Mouse (Mus musculus) heart, postnatal 0 days (tissue): ENCODE results near the gene Ranbp6. TPM values are rescaled to one million over a fixed set of nuclear protein-coding genes. Genes with fewer than 3 reads are reported as not detected.

ENCODE experiments used
- ATAC-seq: fragments of 200-750 bp; cut with Nextera tagmentation; 2 replicates; pipeline ENCODE4 v1.8.0; 2017; ENCODE audit warnings: low read depth, moderate number of reproducible peaks, moderate library complexity; ENCODE audit not compliant: insufficient read depth
- DNase-seq: peaks from one replicate; pipeline ENCODE4 v3.0.0-alpha.2; 2016; ENCODE audit warnings: low spot score
- H3K27ac ChIP-seq: fragments of 300-500 bp; sonication (generic); 2 replicates; pipeline ENCODE4 v1.5.1; 2014; ENCODE audit warnings: low read depth, mild to moderate bottlenecking
- H3K27me3 ChIP-seq: fragments of 300-500 bp; sonication (generic); 2 replicates; pipeline ENCODE4 v1.6.1; 2014; ENCODE audit warnings: low read length, mixed read lengths; ENCODE audit not compliant: control insufficient read depth, insufficient read depth
- H3K36me3 ChIP-seq: fragments of 300-500 bp; sonication (generic); replicated peaks from 2 replicates; pipeline ENCODE4 v1.6.1; 2014; ENCODE audit warnings: low read length, mixed read lengths; ENCODE audit not compliant: control insufficient read depth, insufficient read depth
- H3K4me1 ChIP-seq: fragments of 300-500 bp; sonication (generic); 2 replicates; pipeline ENCODE4 v1.6.1; 2014; ENCODE audit warnings: antibody characterized with exemption; ENCODE audit not compliant: control insufficient read depth, insufficient read depth
- H3K4me2 ChIP-seq: fragments of 300-500 bp; sonication (generic); 2 replicates; pipeline ENCODE4 v1.6.1; 2014; ENCODE audit warnings: low read depth, mild to moderate bottlenecking, low read length, moderate library complexity
- H3K4me3 ChIP-seq: fragments of 300-500 bp; sonication (generic); 2 replicates; pipeline ENCODE4 v1.5.1; 2014; ENCODE audit warnings: low read depth, low read length
- H3K9ac ChIP-seq: fragments of 300-500 bp; sonication (generic); replicated peaks from 2 replicates; pipeline ENCODE4 v1.6.1; 2014; ENCODE audit warnings: low read depth, low read length, mixed read lengths
- H3K9me3 ChIP-seq: fragments of 300-500 bp; sonication (generic); replicated peaks from 2 replicates; pipeline ENCODE4 v1.6.1; 2016; ENCODE audit warnings: low read length; ENCODE audit not compliant: control insufficient read depth
- CTCF ChIP-seq: IDR thresholded peaks from 2 replicates; pipeline ENCODE4 v1.5.1; 2016; ENCODE audit warnings: antibody characterized with exemption, control low read depth, low read depth
- EP300 ChIP-seq: IDR thresholded peaks from 2 replicates; pipeline ENCODE4 v1.6.1; 2016; ENCODE audit warnings: antibody characterized with exemption, low read depth
- WGBS: fragments of 180-500 bp; shearing (Covaris S2); extraction: QIAGEN DNeasy Blood & Tissue Kit; methylation state at CpG from one replicate; pipeline ENCODE4 v1.1.7; 2014; 5-methylcytosine and 5-hydroxymethylcytosine counted together
- polyA plus RNA-seq: library from polyadenylated mRNA; unstranded; fragments of >200 nt; fragmentation: Nextera tagmentation; extraction: Ambion mirVana; gene quantifications from 2 replicates; pipeline ENCODE4 v1.2.1, GENCODE M21; 2015
- total RNA-seq: library from RNA; depleted of rRNA; stranded (reverse); fragments of >200 nt; gene quantifications from 2 replicates; pipeline ENCODE4 v1.2.3, GENCODE M21; 2014; ENCODE audit warnings: low replicate concordance; rRNA removed

Ranbp6 gene
- total and polyA plus RNA-seq, 2 experiments from 2014 or later = 10.8 to 13.4 TPM

- Histone ChIP-seq H3K4me3 (no peak overlapping the region), H3K36me3 (0 out of 2 replicates have a peak, but pooled peaks cover 8% of the 10 kb centered on the region), H3K4me1 (no peaks in the 10 kb centered on the region), H3K27ac (no peak overlapping the region), H3K9ac (no peak overlapping the region), H3K27me3 (no peaks in the 10 kb centered on the region), H3K4me2 (no peak overlapping the region), H3K9me3 (no peaks in the 10 kb centered on the region)
- WGBS = 77% methylated on average over 2 of the region's 2 CpGs
- TF ChIP-seq EP300 = no peak
- no peak for TF ChIP-seq CTCF
- DNase-seq (no peak), ATAC-seq (no peak)
These were observed 29.9 kb downstream of the Ranbp6 start for GRCm38 (mm10) chr19:29782914-29783313.

Other genes with a start within 250 kb of the Ranbp6 start
- 10.7 and 24.4 TPM in 2 replicates for gene Ermp1, start 164.6 kb downstream of the Ranbp6 start, total RNA-seq
- gene Ermp1, start 164.6 kb downstream of the Ranbp6 start, polyA plus RNA-seq = 2.3 and 3.1 TPM in 2 replicates
- gene Mlana, start 115.2 kb downstream of the Ranbp6 start, total RNA-seq = 0.19 TPM in 1 of 2 replicates, not detected in the other
- 5.8 and 8.1 TPM in 2 replicates for gene Mlana, start 115.2 kb downstream of the Ranbp6 start, polyA plus RNA-seq
- gene 9930021J03Rik, start 7.0 kb downstream of the Ranbp6 start, total RNA-seq = 8.6 and 11.6 TPM in 2 replicates
- gene 9930021J03Rik, start 7.0 kb downstream of the Ranbp6 start, polyA plus RNA-seq = 1.8 and 1.9 TPM in 2 replicates
- 1.4 and 1.6 TPM in 2 replicates for gene Il33, start 112.1 kb upstream of the Ranbp6 start, total RNA-seq
- gene Il33, start 112.1 kb upstream of the Ranbp6 start, polyA plus RNA-seq = 4.2 and 6.2 TPM in 2 replicates
- not detected in 2 replicates for gene Trpd52l3, start 190.8 kb upstream of the Ranbp6 start, total RNA-seq
- gene Trpd52l3, start 190.8 kb upstream of the Ranbp6 start, polyA plus RNA-seq = not detected in 2 replicates
- gene Uhrf2, start 217.5 kb upstream of the Ranbp6 start, total RNA-seq = 35.4 and 68.6 TPM in 2 replicates
- gene Uhrf2, start 217.5 kb upstream of the Ranbp6 start, polyA plus RNA-seq = 19.6 and 24.5 TPM in 2 replicates